Mouse (Mus musculus): ENCODE measurements around the gene Hist2h2aa1. TPM values are rescaled to one million over a fixed set of nuclear protein-coding genes. Genes with fewer than 3 reads are reported as not detected.
"Not testable (repeated sequence)": the region's sequence is repeated elsewhere in the genome, so short reads cannot be mapped to it uniquely, and the experiment has no call there.

Hist2h2aa1 gene
- polyA plus RNA-seq, 1 experiment from 2014 or later = 12.3 TPM

DNA sequence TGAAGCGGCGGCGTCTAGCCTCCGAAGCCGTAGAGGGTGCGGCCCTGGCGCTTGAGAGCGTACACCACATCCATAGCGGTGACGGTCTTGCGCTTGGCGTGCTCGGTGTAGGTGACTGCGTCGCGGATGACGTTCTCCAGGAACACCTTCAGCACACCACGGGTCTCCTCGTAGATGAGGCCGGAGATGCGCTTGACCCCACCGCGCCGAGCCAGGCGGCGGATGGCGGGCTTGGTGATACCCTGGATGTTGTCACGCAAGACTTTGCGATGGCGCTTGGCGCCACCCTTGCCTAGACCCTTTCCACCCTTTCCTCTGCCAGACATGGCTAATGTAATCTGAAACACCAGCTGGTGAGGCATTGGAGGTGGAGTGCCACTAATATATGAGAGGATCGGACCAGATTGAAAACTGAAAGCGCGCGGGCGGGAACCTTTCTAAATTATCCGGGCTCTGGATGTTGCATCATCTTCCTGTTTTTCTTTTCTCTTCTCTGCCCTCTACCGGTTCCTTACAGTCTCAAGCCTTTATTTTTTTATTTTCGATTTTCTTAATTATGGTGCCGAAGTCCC is 17.8 kb downstream of the Hist2h2aa1 start, which contains the start of gene Hist2h4:
Gene Hist2h4, minus strand, starts transcription at position 333 of the 572 bp plus-strand sequence.
- under 1% methylated on average over 40 of the region's 40 CpGs for WGBS
- H3K27me3 ChIP-seq = no peaks in the 10 kb centered on the region
- peaks cover 36% of the 10 kb centered on the region for H3K4me1 ChIP-seq (replicated peaks)
- H3K36me3 ChIP-seq = no peaks in the 10 kb centered on the region
- peak within 1 kb of the TSS; percentile 98 for H3K27ac ChIP-seq (replicated peaks)
- H3K4me3 ChIP-seq = peak within 1 kb of the TSS; percentile 61
- H3K9ac ChIP-seq = peak within 1 kb of the TSS; percentile 90
- peak within 1 kb of the TSS; percentile 83 for H3K4me2 ChIP-seq
- peak; percentile 88 for ATAC-seq (ENCODE audit: low read depth)
- no peaks in the 10 kb centered on the region for H3K9me3 ChIP-seq

DNA sequence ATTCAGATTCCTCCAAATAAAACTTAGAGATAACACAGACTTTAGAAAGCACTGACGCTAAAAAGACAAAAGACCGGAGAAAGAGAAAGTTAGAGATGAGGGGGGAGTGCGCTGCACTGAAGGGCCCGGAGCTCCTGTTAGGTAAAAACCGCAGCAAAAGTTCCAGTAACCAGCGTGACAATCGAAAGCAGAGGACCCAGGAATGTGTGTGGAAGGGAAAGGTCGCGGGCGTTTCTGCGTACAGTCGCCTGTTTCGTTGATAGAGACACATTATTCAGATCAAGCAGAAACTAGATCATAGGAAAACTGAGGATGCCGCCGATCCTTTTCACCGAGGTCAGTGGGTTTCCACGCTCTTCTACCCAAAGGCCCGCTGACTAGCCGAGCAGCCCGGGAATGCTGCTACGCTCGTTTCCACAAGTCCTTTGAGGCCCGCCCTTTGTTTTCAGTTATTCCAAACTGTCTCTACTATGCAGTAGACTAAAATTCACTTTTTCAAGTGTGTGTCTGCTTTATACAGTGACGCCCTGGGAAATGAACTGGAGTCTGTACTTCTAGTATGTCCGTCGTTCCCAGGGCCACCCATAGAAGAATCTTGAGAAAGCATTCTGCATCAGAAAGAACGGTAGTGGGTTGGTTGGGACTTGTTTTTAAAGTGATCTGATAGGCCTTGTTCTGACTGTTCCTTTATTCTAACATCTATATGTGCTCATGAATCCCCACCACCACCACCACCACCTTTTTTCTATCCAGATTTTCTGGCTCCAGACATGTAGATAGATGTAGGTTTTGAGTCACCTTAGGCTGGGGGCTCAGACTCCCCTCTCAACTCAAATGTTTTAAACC is 18.5 kb downstream of the Hist2h2aa1 start:
- ATAC-seq (ENCODE audit: low read depth) = peak; percentile 41
- peak overlapping the region; percentile 90 for H3K9ac ChIP-seq
- H3K9me3 ChIP-seq = no peaks in the 10 kb centered on the region
- 5% methylated on average over 27 of the region's 27 CpGs for WGBS
- peak overlapping the region; percentile 83 for H3K4me2 ChIP-seq
- peak overlapping the region; percentile 98 for H3K27ac ChIP-seq (replicated peaks)
- H3K4me1 ChIP-seq (replicated peaks) = peaks cover 38% of the 10 kb centered on the region
- no peaks in the 10 kb centered on the region for H3K36me3 ChIP-seq
- H3K27me3 ChIP-seq = no peaks in the 10 kb centered on the region
- H3K4me3 ChIP-seq = peak overlapping the region; percentile 61

DNA sequence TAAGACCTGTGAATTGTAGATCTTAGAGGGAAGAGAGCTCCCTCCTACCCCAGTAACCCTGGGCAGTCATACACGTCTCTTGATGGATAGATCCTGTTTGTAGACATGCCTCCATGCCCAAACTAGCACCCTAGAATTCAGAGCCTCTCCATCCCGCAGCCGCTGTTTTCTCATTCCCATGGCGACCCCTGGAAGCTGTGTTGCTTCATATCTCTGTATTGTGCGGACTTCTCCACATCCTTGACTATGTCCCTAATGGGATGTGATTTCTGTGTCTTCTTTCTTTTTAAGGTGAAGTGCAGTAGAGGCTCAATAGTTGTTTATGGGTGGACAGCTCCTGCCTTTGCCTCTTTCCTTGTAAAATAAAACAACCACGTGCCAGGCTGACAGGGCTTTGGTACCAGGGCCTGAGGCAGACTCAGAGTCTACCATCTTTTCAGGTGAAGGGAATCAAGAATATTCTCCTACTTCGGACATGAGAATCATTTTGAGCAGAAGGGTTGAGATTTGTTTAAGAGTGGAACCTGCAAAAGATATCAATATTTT is 19.2 kb downstream of the Hist2h2aa1 start:
- Histone ChIP-seq H3K4me3 (no peak overlapping the region), H3K27me3 (no peaks in the 10 kb centered on the region), H3K36me3 (no peaks in the 10 kb centered on the region), H3K4me2 (peak overlapping the region; percentile 83), H3K4me1 (replicated peaks) (peaks cover 38% of the 10 kb centered on the region), H3K9me3 (no peaks in the 10 kb centered on the region), H3K27ac (replicated peaks) (peak overlapping the region; percentile 98), H3K9ac (peak overlapping the region; percentile 90)
- WGBS = 68% methylated on average over 7 of the region's 7 CpGs
- no peak for ATAC-seq (ENCODE audit: low read depth)

DNA sequence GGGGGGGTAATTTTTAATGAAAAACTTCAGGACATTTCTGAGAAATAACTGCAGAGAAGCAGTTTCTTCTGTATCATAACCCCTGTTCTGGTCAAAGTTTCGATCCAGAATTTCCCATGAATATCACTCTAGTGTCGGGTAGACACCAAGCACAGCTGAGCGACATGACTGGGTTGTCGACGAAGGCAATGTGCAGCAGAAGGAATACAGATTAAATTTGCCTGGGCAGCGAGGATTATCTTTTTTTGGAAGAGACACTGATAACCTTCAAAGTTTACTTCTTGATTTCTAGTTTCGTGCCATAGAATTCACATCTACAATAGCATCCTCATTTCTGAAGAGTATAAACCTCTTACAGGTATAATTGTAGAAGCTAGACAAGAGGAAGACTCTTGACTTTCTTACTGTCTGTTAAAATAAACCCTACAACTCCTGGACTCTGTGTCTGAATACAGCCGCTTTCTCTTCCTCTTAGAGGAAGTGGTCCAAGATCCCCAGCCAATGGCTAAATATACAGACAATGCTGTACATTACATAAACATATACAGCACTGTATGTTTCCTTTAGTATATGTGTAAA is 20.9 kb downstream of the Hist2h2aa1 start:
- 92% methylated on average over 8 of the region's 8 CpGs for WGBS
- Histone ChIP-seq H3K4me2 (no peak overlapping the region), H3K27ac (replicated peaks) (no peak overlapping the region), H3K4me3 (no peak overlapping the region), H3K9me3 (no peaks in the 10 kb centered on the region), H3K4me1 (replicated peaks) (peaks cover 37% of the 10 kb centered on the region), H3K36me3 (no peaks in the 10 kb centered on the region), H3K9ac (no peak overlapping the region), H3K27me3 (no peaks in the 10 kb centered on the region)
- no peak for ATAC-seq (ENCODE audit: low read depth)

- no peaks in the 10 kb centered on the region for H3K27me3 ChIP-seq
- H3K4me2 ChIP-seq = peak overlapping the region; percentile 89
- 0 out of 2 replicates have a peak overlapping the region, but pooled peaks have one; percentile 32 for H3K9ac ChIP-seq
- peaks cover 23% of the 10 kb centered on the region for H3K4me1 ChIP-seq (replicated peaks)
- no peaks in the 10 kb centered on the region for H3K36me3 ChIP-seq
- no peak overlapping the region for H3K4me3 ChIP-seq
- no peak for ATAC-seq (ENCODE audit: low read depth)
- 77% methylated on average over 4 of the region's 4 CpGs for WGBS
- H3K9me3 ChIP-seq = no peaks in the 10 kb centered on the region
- H3K27ac ChIP-seq (replicated peaks) = peak overlapping the region; percentile 88
Observed at GRCm38 (mm10) chr3:96267541-96267940, 22.2 kb downstream of the Hist2h2aa1 start.

DNA sequence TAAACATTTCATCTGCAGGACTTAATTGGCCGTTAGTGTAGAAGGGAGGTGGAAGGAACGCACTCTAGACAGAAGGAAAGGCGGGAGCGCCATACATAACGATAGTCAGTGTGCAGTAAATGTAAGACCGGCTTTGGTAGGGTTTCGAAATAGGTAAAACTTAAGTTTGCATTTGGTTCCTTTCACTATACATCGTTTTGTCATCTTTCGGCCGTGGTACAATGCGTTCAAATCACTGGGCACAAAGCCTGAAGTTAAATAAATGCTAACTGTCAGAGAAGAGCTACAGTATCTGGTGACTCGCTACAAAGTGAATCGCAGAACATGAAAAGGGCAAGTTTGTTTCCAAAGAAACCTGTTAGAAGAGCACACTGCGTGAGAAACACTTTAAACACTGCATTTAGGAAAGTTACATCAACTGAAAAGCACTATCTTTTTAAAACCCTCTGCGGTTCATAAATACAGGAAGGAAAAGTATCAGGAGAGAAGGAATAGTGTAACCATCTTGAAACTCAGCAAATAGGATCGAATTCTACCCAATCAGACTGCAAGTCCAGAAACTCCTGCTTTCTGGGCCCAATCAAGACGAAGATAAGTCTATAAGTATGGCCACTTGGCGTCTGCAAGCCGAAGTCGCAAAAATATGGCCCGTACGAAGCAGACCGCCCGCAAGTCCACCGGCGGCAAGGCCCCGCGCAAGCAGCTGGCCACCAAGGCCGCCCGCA is 22.9 kb downstream of the Hist2h2aa1 start, which contains the start of gene Hist2h3b:
Gene Hist2h3b, plus strand, starts transcription at position 604 of the 725 bp plus-strand sequence.
- Histone ChIP-seq H3K27ac (replicated peaks) (peak within 1 kb of the TSS; percentile 96), H3K27me3 (no peaks in the 10 kb centered on the region), H3K4me1 (replicated peaks) (peaks cover 22% of the 10 kb centered on the region), H3K9ac (peak within 1 kb of the TSS; percentile 71), H3K4me2 (peak within 1 kb of the TSS; percentile 89), H3K9me3 (no peaks in the 10 kb centered on the region), H3K36me3 (no peaks in the 10 kb centered on the region), H3K4me3 (peak within 1 kb of the TSS; percentile 58)
- 20% methylated on average over 30 of the region's 30 CpGs for whole genome bisulfite sequencing
- ATAC-seq (ENCODE audit: low read depth) = peak; percentile 62

GRCm38 (mm10) chr3:96268776-96269378 is 23.6 kb downstream of the Hist2h2aa1 start:
- not testable (repeated sequence) for H3K36me3 ChIP-seq, H3K27me3 ChIP-seq, H3K9me3 ChIP-seq
- Histone ChIP-seq H3K4me1 (replicated peaks) (peaks cover 18% of the 10 kb centered on the region), H3K9ac (peak overlapping the region; percentile 71), H3K4me2 (peak overlapping the region; percentile 89), H3K27ac (replicated peaks) (peak overlapping the region; percentile 96), H3K4me3 (peak overlapping the region; percentile 58)
- ATAC-seq (ENCODE audit: low read depth) = peak; percentile 44
- WGBS = 0% methylated on average over 18 of the region's 44 CpGs

- H3K4me2 ChIP-seq = peak within 1 kb of the TSS; percentile 89
- peak; percentile 95 for ATAC-seq (ENCODE audit: low read depth)
Observed at GRCm38 (mm10) chr3:96269511-96270474, 24.5 kb downstream of the Hist2h2aa1 start, which contains the start of gene Hist2h2bb. Gene Hist2h2bb (plus strand): TSS chr3:96269752.

DNA sequence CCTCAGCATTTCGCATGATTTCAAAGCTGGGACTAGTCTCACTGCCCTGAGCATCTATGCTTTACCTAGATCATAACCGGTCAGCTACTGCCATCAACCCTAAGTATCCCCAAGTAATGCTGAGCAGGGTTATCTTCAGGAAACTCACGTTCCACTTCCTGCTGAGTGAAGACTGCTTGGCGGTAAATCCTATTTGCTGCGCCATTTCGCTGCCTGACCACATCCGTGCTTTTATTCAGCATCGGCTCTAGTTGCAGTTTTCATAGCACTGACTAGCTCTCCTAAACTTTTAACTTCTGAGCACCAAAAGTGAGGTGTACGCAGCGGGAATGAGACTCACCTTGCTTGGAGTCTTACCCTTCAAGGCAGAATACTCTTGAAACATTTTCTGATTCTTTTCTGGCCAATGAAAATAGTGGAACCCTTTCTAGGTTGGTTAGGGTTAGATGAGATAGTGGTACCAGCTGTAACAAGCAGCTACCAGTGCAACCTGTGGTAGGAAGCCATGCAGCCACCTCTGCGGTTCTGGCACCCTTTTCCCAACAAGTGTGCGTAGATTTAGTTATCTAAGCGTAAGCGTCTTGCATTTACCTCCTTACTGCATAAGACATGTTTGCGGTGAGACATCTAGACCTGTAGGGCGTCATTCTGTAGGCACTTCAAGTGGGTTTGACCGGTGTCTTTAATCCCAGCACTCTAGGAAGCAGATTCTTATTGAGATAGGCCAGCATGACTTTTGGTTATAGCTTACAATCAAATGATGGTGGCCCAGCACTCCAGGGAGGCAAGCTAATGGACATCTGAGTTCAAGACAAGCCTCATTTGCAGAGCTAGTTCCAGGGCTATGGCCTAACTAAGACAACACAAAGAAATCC is 28.5 kb downstream of the Hist2h2aa1 start:
- 91% methylated on average over 17 of the region's 17 CpGs for WGBS
- Histone ChIP-seq H3K9ac (no peak overlapping the region), H3K27ac (replicated peaks) (no peak overlapping the region), H3K4me1 (replicated peaks) (peaks cover 10% of the 10 kb centered on the region; the same call in 1 of the 2 replicates), H3K36me3 (no peaks in the 10 kb centered on the region), H3K27me3 (no peaks in the 10 kb centered on the region), H3K4me3 (no peak overlapping the region), H3K9me3 (no peaks in the 10 kb centered on the region), H3K4me2 (no peak overlapping the region)
- no peak for ATAC-seq (ENCODE audit: low read depth)

More at GRCm38 (mm10) chr3:96269511-96270474, 24.5 kb downstream of the Hist2h2aa1 start, which contains the start of gene Hist2h2bb:
- no peaks in the 10 kb centered on the region for H3K36me3 ChIP-seq
- WGBS = under 1% methylated on average over 45 of the region's 45 CpGs
- H3K4me3 ChIP-seq = peak within 1 kb of the TSS; percentile 58
- no peaks in the 10 kb centered on the region for H3K9me3 ChIP-seq
- peak within 1 kb of the TSS; percentile 79 for H3K9ac ChIP-seq
- H3K4me1 ChIP-seq (replicated peaks) = peaks cover 8% of the 10 kb centered on the region
- no peaks in the 10 kb centered on the region for H3K27me3 ChIP-seq
- peak within 1 kb of the TSS; percentile 96 for H3K27ac ChIP-seq (replicated peaks)

Data from neural tube, embryonic 13.5 days (tissue).